Mouse (Mus musculus) embryonic facial prominence, embryonic 14.5 days (tissue): ENCODE measurements at regions not wholly inside any gene's neighbourhood (a gene's known extent, or its start where the extent isn't known, plus 50 kb on each side); places are given as distances from the start of the nearest gene placed in this dataset.

Experiments
- ATAC-seq: fragments of 200-750 bp; cut with Nextera tagmentation; 2 replicates; pipeline ENCODE4 v1.8.0; 2017; ENCODE audit warnings: low read depth, moderate number of reproducible peaks, moderate TSS enrichment
- DNase-seq: peaks from one replicate; pipeline ENCODE4 v3.0.0-alpha.2; 2015; ENCODE audit warnings: low spot score
- H3K27ac ChIP-seq: fragments of 300-500 bp; sonication (generic); replicated peaks from 2 replicates; pipeline ENCODE4 v1.5.1; 2014; ENCODE audit warnings: low read depth, mild to moderate bottlenecking, low read length, moderate library complexity
- H3K27me3 ChIP-seq: fragments of 300-500 bp; sonication (generic); replicated peaks from 2 replicates; pipeline ENCODE4 v1.6.1; 2014; ENCODE audit warnings: low read length; ENCODE audit not compliant: control insufficient read depth, insufficient read depth
- H3K36me3 ChIP-seq: fragments of 300-500 bp; sonication (generic); 2 replicates; pipeline ENCODE4 v1.6.1; 2014; ENCODE audit warnings: low read length, mixed read lengths; ENCODE audit not compliant: control insufficient read depth, insufficient read depth
- H3K4me1 ChIP-seq: fragments of 300-500 bp; sonication (generic); 2 replicates; pipeline ENCODE4 v1.6.1; 2014; ENCODE audit warnings: antibody characterized with exemption, low read length; ENCODE audit not compliant: control insufficient read depth, insufficient read depth
- H3K4me2 ChIP-seq: fragments of 300-500 bp; sonication (generic); 2 replicates; pipeline ENCODE4 v1.6.1; 2014; ENCODE audit warnings: low read depth, mild to moderate bottlenecking, low read length, moderate library complexity, mixed read lengths
- H3K4me3 ChIP-seq: fragments of 300-500 bp; sonication (generic); 2 replicates; pipeline ENCODE4 v1.5.1; 2014; ENCODE audit warnings: low read depth, mild to moderate bottlenecking, low read length
- H3K9ac ChIP-seq: fragments of 300-500 bp; sonication (generic); 2 replicates; pipeline ENCODE4 v1.6.1; 2014; ENCODE audit warnings: low read depth, mild to moderate bottlenecking, low read length, moderate library complexity, mixed read lengths
- H3K9me3 ChIP-seq: fragments of 300-500 bp; sonication (generic); 2 replicates; pipeline ENCODE4 v1.6.1; 2016; ENCODE audit warnings: low read length; ENCODE audit not compliant: control insufficient read depth
- WGBS: fragments of 180-500 bp; shearing (Covaris S2); extraction: QIAGEN DNeasy Blood & Tissue Kit; methylation state at CpG from one replicate; pipeline ENCODE4 v1.1.7; 2014; 5-methylcytosine and 5-hydroxymethylcytosine counted together

GRCm38 (mm10) chr7:39942262-39942900, 424.8 kb downstream of the Zfp619 start:
- 29% methylated on average over 1 of the region's 1 CpGs for WGBS
- ATAC-seq (no peak), DNase-seq (peak; percentile 56)

GRCm38 (mm10) chr7:39954110-39954509, 436.5 kb downstream of the Zfp619 start:
- no peak for DNase-seq
- Histone ChIP-seq H3K4me2 (no peak overlapping the region), H3K36me3 (no peaks in the 10 kb centered on the region), H3K4me1 (no peaks in the 10 kb centered on the region), H3K27ac (no peak overlapping the region), H3K27me3 (no peaks in the 10 kb centered on the region), H3K9me3 (no peaks in the 10 kb centered on the region), H3K9ac (no peak overlapping the region), H3K4me3 (no peak overlapping the region)
- whole genome bisulfite sequencing, result 30% methylated on average over 7 of the region's 7 CpGs
- ATAC-seq, result no peak

More at GRCm38 (mm10) chr7:39942262-39942900, 424.8 kb downstream of the Zfp619 start:
- H3K9me3 ChIP-seq, result no peaks in the 10 kb centered on the region
- no peaks in the 10 kb centered on the region for H3K27me3 ChIP-seq
- no peaks in the 10 kb centered on the region for H3K36me3 ChIP-seq
- H3K4me3 ChIP-seq, result no peak overlapping the region
- H3K9ac ChIP-seq, result no peak overlapping the region
- no peak overlapping the region for H3K4me2 ChIP-seq
- no peak overlapping the region for H3K27ac ChIP-seq
- H3K4me1 ChIP-seq, result no peaks in the 10 kb centered on the region; the same call in 1 of the 2 replicates

DNA sequence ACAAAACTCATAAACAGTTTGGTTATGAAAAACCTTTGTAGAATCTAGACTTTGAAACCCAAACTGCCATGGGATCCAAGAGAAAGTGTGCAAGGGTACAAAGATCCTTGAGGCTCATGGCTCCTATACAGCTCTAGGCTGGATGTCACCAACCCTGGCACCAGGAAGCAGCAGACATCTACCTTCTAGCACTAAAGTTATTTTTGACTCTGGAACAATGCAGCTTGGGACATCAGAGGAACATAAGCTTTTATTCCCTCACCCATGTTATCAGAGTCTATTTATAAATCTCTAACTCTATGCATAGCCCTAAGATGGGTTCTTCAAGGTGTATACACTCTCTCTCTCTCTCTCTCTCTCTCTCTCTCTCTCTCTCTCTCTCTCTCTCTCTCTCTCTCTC, 437.4 kb downstream of the Zfp619 start:
- Histone ChIP-seq H3K9me3 (no peaks in the 10 kb centered on the region), H3K4me3 (no peak overlapping the region), H3K4me2 (no peak overlapping the region), H3K4me1 (no peaks in the 10 kb centered on the region), H3K9ac (no peak overlapping the region), H3K27ac (no peak overlapping the region), H3K36me3 (no peaks in the 10 kb centered on the region), H3K27me3 (no peaks in the 10 kb centered on the region)
- ATAC-seq (no peak), DNase-seq (no peak)

GRCm38 (mm10) chr7:39978121-39978520, 460.6 kb downstream of the Zfp619 start:
- no peaks in the 10 kb centered on the region for H3K9me3 ChIP-seq
- no peak overlapping the region for H3K9ac ChIP-seq
- no peak for ATAC-seq
- H3K4me1 ChIP-seq, result no peaks in the 10 kb centered on the region
- no peak for DNase-seq
- H3K4me2 ChIP-seq, result no peak overlapping the region
- H3K27ac ChIP-seq, result no peak overlapping the region
- no peak overlapping the region for H3K4me3 ChIP-seq
- H3K27me3 ChIP-seq, result no peaks in the 10 kb centered on the region
- WGBS, result 67% methylated on average over 2 of the region's 2 CpGs
- H3K36me3 ChIP-seq, result no peaks in the 10 kb centered on the region

GRCm38 (mm10) chr7:39981647-39982046, 464.1 kb downstream of the Zfp619 start:
- DNase-seq, result no peak
- Histone ChIP-seq H3K27ac (no peak overlapping the region), H3K9me3 (no peaks in the 10 kb centered on the region), H3K4me3 (no peak overlapping the region), H3K4me1 (no peaks in the 10 kb centered on the region), H3K27me3 (no peaks in the 10 kb centered on the region), H3K4me2 (no peak overlapping the region), H3K36me3 (no peaks in the 10 kb centered on the region), H3K9ac (no peak overlapping the region)
- WGBS, result 81% methylated on average over 4 of the region's 4 CpGs
- ATAC-seq, result no peak
